In the genomic region with DNA sequence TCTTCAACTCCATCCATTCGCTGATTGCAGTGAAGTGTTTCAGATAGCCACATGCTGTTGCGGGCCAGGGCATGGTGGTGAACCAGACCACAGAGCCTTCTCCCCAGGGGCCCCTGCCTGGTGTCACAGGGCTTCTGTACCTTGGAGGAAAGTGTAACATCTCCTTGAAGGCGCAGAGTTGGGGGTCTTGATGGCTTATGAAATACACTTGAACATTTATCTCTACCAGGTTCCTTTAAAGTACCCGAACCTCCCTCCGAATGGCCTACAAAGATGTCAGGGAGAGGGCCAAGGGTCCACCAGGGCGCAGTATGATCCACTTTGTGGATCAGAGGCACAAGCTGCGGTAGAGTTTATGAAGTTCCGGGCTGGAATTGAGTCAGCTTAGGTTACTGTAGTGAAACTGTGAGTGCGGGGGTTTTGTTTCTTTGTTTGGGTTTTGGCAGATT, we compare ENCODE assay signal across 9 mouse cellular contexts. TPM values are rescaled to one million over a fixed set of nuclear protein-coding genes. Genes with fewer than 3 reads are reported as not detected.
A peak's percentile ranks its signal among the peaks of the same experiment; 100 is the strongest.
DNase-seq lines count a peak whose midpoint lies in the region; ATAC-seq and TF ChIP-seq lines count a peak whose summit lies in the region.
"Had no signal": no experiment of that assay in that cellular context is flagged by ENCODE, and none has a peak within 500 bp of the region (broad histone marks: within the 10 kb centered on the region; RNA-seq: fewer than 3 reads in every experiment).

No protein-coding gene starts in this region.

- H3K27ac ChIP-seq in heart, embryonic 14.5 days (replicated peaks in 1 of 2; ENCODE audit: control insufficient read depth in 1 of 2, insufficient read depth in 1 of 2, low read depth in 2 of 2, low read length in 2 of 2), result no peak overlapping the region
- H3K27ac ChIP-seq in embryonic facial prominence, embryonic 10.5 days (replicated peaks), result peak overlapping the region; percentile 88
- no peak overlapping the region for H3K27ac ChIP-seq in intestine, postnatal 0 days (ENCODE audit: low read depth, low read length)

- peak; percentile 43; the same call in 1 of the 2 replicates for TF ChIP-seq CTCF in intestine, postnatal 0 days (IDR thresholded peaks at IDR 0.05; ENCODE audit: low read depth)

- no peak overlapping the region for H3ac ChIP-seq in myocyte (ENCODE audit: control insufficient read depth, insufficient read length)

- DNase-seq in heart, adult 8-10 months (ENCODE audit: low spot score), result no peak
- DNase-seq in Muller cell, postnatal 12 days (ENCODE audit: inconsistent ontology term), result peak; percentile 53
- peak; percentile 56 for DNase-seq in embryonic facial prominence, embryonic 10.5 days (ENCODE audit: low spot score)
- DNase-seq in thymus, adult 18-20 months, result no peak

- no peaks in the 10 kb centered on the region for H3K27me3 ChIP-seq in heart, embryonic 14.5 days (ENCODE audit: control insufficient read depth, insufficient read depth, low read length)
- no peaks in the 10 kb centered on the region for H3K27me3 ChIP-seq in embryonic facial prominence, embryonic 10.5 days (replicated peaks; ENCODE audit: low read depth, poor library complexity, severe bottlenecking)
- no peaks in the 10 kb centered on the region for H3K27me3 ChIP-seq in intestine, postnatal 0 days (replicated peaks; ENCODE audit: control insufficient read depth, insufficient read depth, low read length)
- no peaks in the 10 kb centered on the region for H3K27me3 ChIP-seq in myocyte (ENCODE audit: control insufficient read depth, insufficient read depth, insufficient read length)

- ATAC-seq in heart, embryonic 14.5 days (ENCODE audit: insufficient number of reproducible peaks, insufficient read depth, low FRiP score, low read depth), result no peak
- peak; percentile 23; the same call in 1 of the 2 replicates for ATAC-seq in intestine, postnatal 0 days
- no peak for ATAC-seq in megakaryocyte-erythroid progenitor cell, adult 5-6 weeks (replicated peaks; ENCODE audit: low FRiP score, low TSS enrichment, poor library complexity, severe bottlenecking)

- H3K4me2 ChIP-seq in heart, embryonic 14.5 days (ENCODE audit: low read length), result peak overlapping the region; percentile 66
- H3K4me2 ChIP-seq in intestine, postnatal 0 days (replicated peaks; ENCODE audit: low read depth), result peak overlapping the region; percentile 91
- H3K4me2 ChIP-seq in myocyte (ENCODE audit: low read depth), result peak overlapping the region; percentile 77

- H3K36me3 ChIP-seq in heart, embryonic 14.5 days (ENCODE audit: control insufficient read depth, insufficient read depth, low read length), result no peaks in the 10 kb centered on the region
- peaks cover 10% of the 10 kb centered on the region for H3K36me3 ChIP-seq in embryonic facial prominence, embryonic 10.5 days (replicated peaks)
- no peaks in the 10 kb centered on the region for H3K36me3 ChIP-seq in intestine, postnatal 0 days (ENCODE audit: control insufficient read depth, insufficient read depth)
- H3K36me3 ChIP-seq in myocyte (ENCODE audit: control insufficient read depth, insufficient read depth), result no peaks in the 10 kb centered on the region

- H3K9ac ChIP-seq in heart, embryonic 14.5 days (ENCODE audit: low read length), result peak overlapping the region; percentile 66
- H3K9ac ChIP-seq in intestine, postnatal 0 days (ENCODE audit: low read depth, low read length), result 0 out of 2 replicates have a peak overlapping the region, but pooled peaks have one; percentile 40

- no peaks in the 10 kb centered on the region for H3K79me2 ChIP-seq in myocyte (ENCODE audit: control insufficient read depth, insufficient read depth)

- H3K4me1 ChIP-seq in heart, embryonic 14.5 days (ENCODE audit: control insufficient read depth in 2 of 2, insufficient read depth in 2 of 2, low read length in 2 of 2), result peaks cover 3% of the 10 kb centered on the region in 2 experiments; a peak in 2 of 4 replicates
- peaks cover 30% of the 10 kb centered on the region for H3K4me1 ChIP-seq in embryonic facial prominence, embryonic 10.5 days
- 0 out of 2 replicates have a peak, but pooled peaks cover 3% of the 10 kb centered on the region for H3K4me1 ChIP-seq in intestine, postnatal 0 days (replicated peaks; ENCODE audit: control insufficient read depth, insufficient read depth, low read length)

- no peaks in the 10 kb centered on the region for H3K9me3 ChIP-seq in heart, embryonic 14.5 days (ENCODE audit: control insufficient read depth, low read length)
- no peaks in the 10 kb centered on the region; the same call in 1 of the 2 replicates for H3K9me3 ChIP-seq in embryonic facial prominence, embryonic 10.5 days
- no peaks in the 10 kb centered on the region for H3K9me3 ChIP-seq in intestine, postnatal 0 days (ENCODE audit: control insufficient read depth)

- WGBS in heart, embryonic 14.5 days, result 37% methylated on average over 9 of the region's 9 CpGs
- 33% methylated on average over 9 of the region's 9 CpGs for WGBS in embryonic facial prominence, embryonic 10.5 days
- 27% methylated on average over 9 of the region's 9 CpGs for WGBS in intestine, postnatal 0 days

- peak overlapping the region; percentile 10 to 49 for H3K4me3 ChIP-seq in heart, embryonic 14.5 days (ENCODE audit: control insufficient read depth in 1 of 2, insufficient read depth in 1 of 2, low read depth in 1 of 2, low read length in 2 of 2)
- H3K4me3 ChIP-seq in embryonic facial prominence, embryonic 10.5 days, result peak overlapping the region; percentile 72
- H3K4me3 ChIP-seq in intestine, postnatal 0 days (ENCODE audit: low read depth, low read length), result peak overlapping the region; percentile 46
- H3K4me3 ChIP-seq in myocyte, result peak overlapping the region; percentile 14

- TF ChIP-seq POLR2A in myocyte (IDR thresholded peaks at IDR 0.05; ENCODE audit: insufficient read length, low read depth), result no peak

TF ChIP-seq in myocyte, 11 proteins besides CTCF, POLR2A, EP300 and RAD21:
- TF ChIP-seq POLR2AphosphoS2 (IDR thresholded peaks at IDR 0.05; ENCODE audit: insufficient read length, low read depth) (no peak), CEBPB (IDR thresholded peaks at IDR 0.05; ENCODE audit: insufficient read depth, poor library complexity, severe bottlenecking) (no peak), SRF (IDR thresholded peaks at IDR 0.05; ENCODE audit: control insufficient read depth, insufficient read length, low read depth) (no peak), MYOD1 (IDR thresholded peaks at IDR 0.05; ENCODE audit: control insufficient read depth in 1 of 3, insufficient read length in 2 of 3, low read depth in 2 of 3) (no peak), USF1 (IDR thresholded peaks at IDR 0.05; ENCODE audit: low read depth) (no peak), TCF3 (IDR thresholded peaks at IDR 0.05; ENCODE audit: insufficient read length, low read depth) (no peak), TCF12 (IDR thresholded peaks at IDR 0.05; ENCODE audit: insufficient read depth, poor library complexity, severe bottlenecking) (no peak), MYOG (IDR thresholded peaks at IDR 0.05; ENCODE audit: control insufficient read depth in 1 of 3, insufficient read depth in 1 of 3, insufficient read length in 2 of 3, low read depth in 2 of 3) (no peak), E2F4 (IDR thresholded peaks at IDR 0.05; ENCODE audit: insufficient read depth) (no peak)

RNA-seq across cellular contexts. Expression of a gene that starts 0.6 kb away (rescaled TPM):
- 11.6 and 14.9 TPM in 2 replicates for polyA plus RNA-seq in heart, embryonic 14.5 days (2014; fragmentation: Nextera tagmentation; extraction: Ambion mirVana)
- total RNA-seq in heart, adult 8-10 months (2022), result 1 to 10 TPM; 2.5 to 4.9 (median 3.2) TPM
- 29.4 and 34.6 TPM in 2 replicates for polyA plus RNA-seq in embryonic facial prominence, embryonic 10.5 days (2016; fragmentation: Nextera tagmentation; extraction: Ambion mirVana)
- 10.1 and 11.4 TPM in 2 replicates for polyA plus RNA-seq in intestine, postnatal 0 days (2015; fragmentation: Nextera tagmentation; extraction: Ambion mirVana)
- polyA plus RNA-seq in myocyte (2012; fragmentation: generic; extraction: Trizol), result 10.1 TPM
- 3.3 TPM in 1 of 2 replicates, not detected in the other for total RNA-seq in megakaryocyte-erythroid progenitor cell, adult 5-6 weeks (2014; fragmentation: Nextera tagmentation)
- 0.50 and 1.4 TPM in 2 replicates for total RNA-seq in megakaryocyte-erythroid progenitor cell, adult 5-6 weeks (2017)

RNA-seq across cellular contexts. Expression of a gene that starts 49.2 kb away (rescaled TPM):
- polyA plus RNA-seq in heart, embryonic 14.5 days (2014; fragmentation: Nextera tagmentation; extraction: Ambion mirVana), result not detected in 2 replicates
- under 1 TPM in 1 of 4 experiments, not detected in 3; 0.16 TPM for total RNA-seq in heart, adult 8-10 months (2022)
- polyA plus RNA-seq in embryonic facial prominence, embryonic 10.5 days (2016; fragmentation: Nextera tagmentation; extraction: Ambion mirVana), result 0.10 and 0.15 TPM in 2 replicates
- 47.4 and 56.7 TPM in 2 replicates for polyA plus RNA-seq in intestine, postnatal 0 days (2015; fragmentation: Nextera tagmentation; extraction: Ambion mirVana)
- 0.05 TPM for polyA plus RNA-seq in myocyte (2012; fragmentation: generic; extraction: Trizol)
- not detected in 2 replicates for total RNA-seq in megakaryocyte-erythroid progenitor cell, adult 5-6 weeks (2014; fragmentation: Nextera tagmentation)
- not detected in 2 replicates for total RNA-seq in megakaryocyte-erythroid progenitor cell, adult 5-6 weeks (2017)
- total RNA-seq: layer of hippocampus, postnatal 25 days had no signal

RNA-seq across cellular contexts. Expression of a gene that starts 55.9 kb away (rescaled TPM):
- polyA plus RNA-seq in heart, embryonic 14.5 days (2014; fragmentation: Nextera tagmentation; extraction: Ambion mirVana), result 0.18 and 0.27 TPM in 2 replicates
- total RNA-seq in heart, adult 8-10 months (2022), result not detected
- 1.3 and 1.6 TPM in 2 replicates for polyA plus RNA-seq in embryonic facial prominence, embryonic 10.5 days (2016; fragmentation: Nextera tagmentation; extraction: Ambion mirVana)
- 59.8 and 68.3 TPM in 2 replicates for polyA plus RNA-seq in intestine, postnatal 0 days (2015; fragmentation: Nextera tagmentation; extraction: Ambion mirVana)
- not detected for polyA plus RNA-seq in myocyte (2012; fragmentation: generic; extraction: Trizol)
- total RNA-seq in megakaryocyte-erythroid progenitor cell, adult 5-6 weeks (2014; fragmentation: Nextera tagmentation), result not detected in 2 replicates
- not detected in 2 replicates for total RNA-seq in megakaryocyte-erythroid progenitor cell, adult 5-6 weeks (2017)
- total RNA-seq: layer of hippocampus, postnatal 25 days had no signal

Comparison
In these comparisons a context has a peak if more than half of its experiments do, and no peak if none do; other contexts are left out.
1. H3K4me3 ChIP-seq: peak in every context shown above with its lines; median percentile 72 in embryonic facial prominence, embryonic 10.5 days; 46 in intestine, postnatal 0 days; 30 in heart, embryonic 14.5 days; 14 in myocyte.
2. DNase-seq: peak in Muller cell, postnatal 12 days (single experiment) and embryonic facial prominence, embryonic 10.5 days (single experiment); none in heart, adult 8-10 months (single experiment) and thymus, adult 18-20 months (0 of 2).
3. RNA of a gene that starts 49.2 kb away (polyA plus RNA-seq): 47.4 to 56.7 TPM in intestine, postnatal 0 days; 0.10 to 0.15 TPM in embryonic facial prominence, embryonic 10.5 days, 0.05 TPM in myocyte (single experiment) and not detected in heart, embryonic 14.5 days; every median in the first group is over 10 times any median in the second.
4. RNA of a gene that starts 55.9 kb away (polyA plus RNA-seq): 59.8 to 68.3 TPM in intestine, postnatal 0 days; 1.3 to 1.6 TPM in embryonic facial prominence, embryonic 10.5 days, 0.18 to 0.27 TPM in heart, embryonic 14.5 days and not detected in myocyte (single experiment); every median in the first group is over 10 times any median in the second.
5. Peak in every context shown above with its lines, with median percentiles within 50 percentile points of each other: H3K4me2 ChIP-seq.